Mouse (Mus musculus): ENCODE results near the gene Rbm5. TPM values are rescaled to one million over a fixed set of nuclear protein-coding genes. Genes with fewer than 3 reads are reported as not detected.

Rbm5 gene
- polyA plus RNA-seq, 1 experiment: 197 TPM

DNA sequence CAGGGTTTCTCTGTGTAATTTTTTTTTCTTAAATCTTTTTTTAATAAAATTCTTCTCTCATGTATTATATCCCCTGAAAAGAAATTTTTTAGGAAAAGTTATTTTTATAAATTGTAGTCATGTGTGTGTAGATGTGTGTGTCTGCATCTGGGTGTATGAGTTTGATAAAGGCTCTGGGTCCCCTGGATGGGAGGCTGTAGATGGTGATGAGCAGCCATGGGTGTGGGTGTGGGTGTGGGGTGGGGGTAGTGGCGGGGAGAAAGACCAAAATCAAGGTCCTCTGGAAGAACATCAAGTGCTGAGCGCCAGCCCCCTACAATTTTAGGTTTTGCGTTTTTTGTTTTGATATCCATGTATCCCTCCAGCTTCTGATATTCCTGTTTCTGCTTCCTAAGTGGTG lies 22.7 kb downstream of the Rbm5 start:
- H3K4me3 ChIP-seq (ENCODE audit: control insufficient read depth, insufficient read depth, low read length): no peak overlapping the region
- no peak for DNase-seq
- 100% methylated on average over 3 of the region's 3 CpGs for WGBS
- H3K27ac ChIP-seq (ENCODE audit: control insufficient read depth, insufficient read depth, low read length): no peak overlapping the region
- no peaks in the 10 kb centered on the region for H3K27me3 ChIP-seq (ENCODE audit: control insufficient read depth, insufficient read depth, low read length)
- no peaks in the 10 kb centered on the region for H3K4me1 ChIP-seq (replicated peaks; ENCODE audit: control insufficient read depth, insufficient read depth, low read length)
- peaks cover 99% of the 10 kb centered on the region for H3K36me3 ChIP-seq (ENCODE audit: control insufficient read depth, insufficient read depth, low read length)
- TF ChIP-seq CTCF (IDR thresholded peaks at IDR 0.05; ENCODE audit: borderline replicate concordance, control insufficient read depth, extremely low read depth, insufficient read depth, low read length, poor library complexity): no peak
- no peak for TF ChIP-seq POLR2A (IDR thresholded peaks at IDR 0.05; ENCODE audit: control insufficient read depth, extremely low read depth, insufficient read depth, low read length, poor library complexity)

DNA sequence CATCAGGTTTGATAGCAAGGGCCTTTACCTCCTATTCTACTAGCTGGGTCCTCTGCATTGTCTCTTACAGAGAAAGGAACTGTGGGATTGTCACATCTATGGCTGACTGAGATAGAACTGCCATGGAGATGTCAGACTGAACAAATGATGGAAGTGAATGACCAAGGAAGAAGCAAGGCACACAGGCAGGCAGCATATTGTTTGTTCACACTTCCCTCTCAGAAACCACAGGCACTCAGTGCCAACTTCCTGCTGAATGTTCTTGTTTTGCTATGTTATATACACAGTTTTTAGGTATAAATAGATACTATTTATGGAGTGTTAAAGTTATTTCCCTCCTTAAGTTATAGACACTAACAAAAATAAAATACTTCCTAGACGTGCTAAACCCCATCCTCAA lies 23.5 kb downstream of the Rbm5 start:
- H3K4me1 ChIP-seq (replicated peaks; ENCODE audit: control insufficient read depth, insufficient read depth, low read length): no peaks in the 10 kb centered on the region
- H3K27me3 ChIP-seq (ENCODE audit: control insufficient read depth, insufficient read depth, low read length): no peaks in the 10 kb centered on the region
- DNase-seq: no peak
- H3K27ac ChIP-seq (ENCODE audit: control insufficient read depth, insufficient read depth, low read length): no peak overlapping the region
- WGBS: 69% methylated on average over 1 of the region's 1 CpGs
- H3K4me3 ChIP-seq (ENCODE audit: control insufficient read depth, insufficient read depth, low read length): no peak overlapping the region
- H3K36me3 ChIP-seq (ENCODE audit: control insufficient read depth, insufficient read depth, low read length): peaks cover 99% of the 10 kb centered on the region
- TF ChIP-seq POLR2A (IDR thresholded peaks at IDR 0.05; ENCODE audit: control insufficient read depth, extremely low read depth, insufficient read depth, low read length, poor library complexity): no peak
- TF ChIP-seq CTCF (IDR thresholded peaks at IDR 0.05; ENCODE audit: borderline replicate concordance, control insufficient read depth, extremely low read depth, insufficient read depth, low read length, poor library complexity): no peak

DNA sequence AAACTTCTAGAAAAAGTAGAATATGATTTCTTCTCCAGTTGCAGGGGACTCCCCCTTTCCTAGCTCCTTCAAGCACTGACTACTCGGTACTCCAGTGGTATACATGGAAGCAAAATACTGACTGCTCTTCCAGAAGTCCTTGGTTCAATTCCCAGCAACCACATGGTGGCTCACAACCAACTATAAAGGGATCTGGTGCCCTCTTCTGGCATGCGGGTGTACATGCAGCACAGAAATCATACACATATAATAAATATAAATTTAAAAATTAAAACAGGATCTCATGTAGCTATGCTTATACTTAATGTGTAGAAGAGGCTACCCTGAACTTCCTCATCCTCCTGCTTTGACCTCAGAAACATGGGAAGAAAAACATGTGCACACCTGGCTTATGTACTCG lies 24.1 kb downstream of the Rbm5 start:
- H3K4me3 ChIP-seq (ENCODE audit: control insufficient read depth, insufficient read depth, low read length): no peak overlapping the region
- DNase-seq: no peak

DNA sequence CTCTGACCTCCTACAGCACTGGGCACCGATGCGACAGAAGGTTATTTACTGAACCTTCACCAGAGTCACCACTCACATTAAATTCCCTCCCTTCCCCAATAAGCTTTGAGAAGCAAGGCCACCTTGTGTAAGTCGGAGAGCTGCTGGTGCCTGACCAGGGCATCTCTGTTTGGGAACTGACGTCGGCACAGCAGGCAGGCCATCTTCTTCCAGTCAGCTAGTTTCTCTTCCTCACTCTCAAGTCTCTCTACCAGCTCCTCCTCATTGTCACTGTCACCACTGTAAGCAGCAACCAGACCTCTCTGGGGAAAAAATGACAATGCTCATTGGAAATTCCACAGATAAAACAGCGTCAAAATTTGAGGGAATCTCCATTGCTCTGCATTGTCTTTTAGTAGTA lies 26.7 kb downstream of the Rbm5 start:
- 94% methylated on average over 6 of the region's 6 CpGs for WGBS
- H3K36me3 ChIP-seq (ENCODE audit: control insufficient read depth, insufficient read depth, low read length): peaks cover 98% of the 10 kb centered on the region
- no peak overlapping the region for H3K27ac ChIP-seq (ENCODE audit: control insufficient read depth, insufficient read depth, low read length)
- TF ChIP-seq CTCF (IDR thresholded peaks at IDR 0.05; ENCODE audit: borderline replicate concordance, control insufficient read depth, extremely low read depth, insufficient read depth, low read length, poor library complexity) (no peak), POLR2A (IDR thresholded peaks at IDR 0.05; ENCODE audit: control insufficient read depth, extremely low read depth, insufficient read depth, low read length, poor library complexity) (no peak)
- H3K4me3 ChIP-seq (ENCODE audit: control insufficient read depth, insufficient read depth, low read length): no peak overlapping the region
- no peak for DNase-seq
- H3K4me1 ChIP-seq (replicated peaks; ENCODE audit: control insufficient read depth, insufficient read depth, low read length): no peaks in the 10 kb centered on the region
- H3K27me3 ChIP-seq (ENCODE audit: control insufficient read depth, insufficient read depth, low read length): no peaks in the 10 kb centered on the region

More for the DNA sequence above, 24.1 kb downstream of the Rbm5 start:
- 94% methylated on average over 3 of the region's 3 CpGs for WGBS
- Histone ChIP-seq H3K4me1 (replicated peaks; ENCODE audit: control insufficient read depth, insufficient read depth, low read length) (no peaks in the 10 kb centered on the region), H3K36me3 (ENCODE audit: control insufficient read depth, insufficient read depth, low read length) (peaks cover 99% of the 10 kb centered on the region), H3K27ac (ENCODE audit: control insufficient read depth, insufficient read depth, low read length) (no peak overlapping the region), H3K27me3 (ENCODE audit: control insufficient read depth, insufficient read depth, low read length) (no peaks in the 10 kb centered on the region)
- TF ChIP-seq POLR2A (IDR thresholded peaks at IDR 0.05; ENCODE audit: control insufficient read depth, extremely low read depth, insufficient read depth, low read length, poor library complexity) (no peak), CTCF (IDR thresholded peaks at IDR 0.05; ENCODE audit: borderline replicate concordance, control insufficient read depth, extremely low read depth, insufficient read depth, low read length, poor library complexity) (no peak)

DNA sequence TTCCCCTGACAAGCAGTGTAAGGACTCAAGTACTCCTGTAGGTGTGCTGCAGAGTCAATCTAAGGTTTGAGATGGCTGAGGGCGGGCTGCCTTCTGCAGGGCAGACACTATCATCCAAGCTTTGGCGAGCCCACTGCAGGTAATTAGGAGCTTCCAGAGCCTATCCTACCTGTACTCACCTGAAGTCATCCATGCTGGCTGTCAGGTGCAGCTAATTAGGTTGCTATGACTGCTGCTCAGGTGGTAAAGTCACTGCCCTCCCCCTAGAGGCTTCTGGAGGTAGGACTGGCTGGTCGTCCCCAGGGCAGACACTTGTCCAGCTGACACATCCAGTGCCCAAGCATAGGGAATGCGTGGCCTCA lies 32.0 kb downstream of the Rbm5 start:
- no peak for TF ChIP-seq POLR2A (IDR thresholded peaks at IDR 0.05; ENCODE audit: control insufficient read depth, extremely low read depth, insufficient read depth, low read length, poor library complexity)
- peak; percentile 81; the same call in 1 of the 2 replicates for TF ChIP-seq CTCF (IDR thresholded peaks at IDR 0.05; ENCODE audit: borderline replicate concordance, control insufficient read depth, extremely low read depth, insufficient read depth, low read length, poor library complexity)
- no peak overlapping the region for H3K27ac ChIP-seq (ENCODE audit: control insufficient read depth, insufficient read depth, low read length)
- H3K4me1 ChIP-seq (replicated peaks; ENCODE audit: control insufficient read depth, insufficient read depth, low read length): peaks cover 28% of the 10 kb centered on the region
- H3K36me3 ChIP-seq (ENCODE audit: control insufficient read depth, insufficient read depth, low read length): peaks cover 46% of the 10 kb centered on the region
- 91% methylated on average over 4 of the region's 4 CpGs for whole genome bisulfite sequencing
- no peaks in the 10 kb centered on the region for H3K27me3 ChIP-seq (ENCODE audit: control insufficient read depth, insufficient read depth, low read length)
- H3K4me3 ChIP-seq (ENCODE audit: control insufficient read depth, insufficient read depth, low read length): no peak overlapping the region
- peak; percentile 52 for DNase-seq

DNA sequence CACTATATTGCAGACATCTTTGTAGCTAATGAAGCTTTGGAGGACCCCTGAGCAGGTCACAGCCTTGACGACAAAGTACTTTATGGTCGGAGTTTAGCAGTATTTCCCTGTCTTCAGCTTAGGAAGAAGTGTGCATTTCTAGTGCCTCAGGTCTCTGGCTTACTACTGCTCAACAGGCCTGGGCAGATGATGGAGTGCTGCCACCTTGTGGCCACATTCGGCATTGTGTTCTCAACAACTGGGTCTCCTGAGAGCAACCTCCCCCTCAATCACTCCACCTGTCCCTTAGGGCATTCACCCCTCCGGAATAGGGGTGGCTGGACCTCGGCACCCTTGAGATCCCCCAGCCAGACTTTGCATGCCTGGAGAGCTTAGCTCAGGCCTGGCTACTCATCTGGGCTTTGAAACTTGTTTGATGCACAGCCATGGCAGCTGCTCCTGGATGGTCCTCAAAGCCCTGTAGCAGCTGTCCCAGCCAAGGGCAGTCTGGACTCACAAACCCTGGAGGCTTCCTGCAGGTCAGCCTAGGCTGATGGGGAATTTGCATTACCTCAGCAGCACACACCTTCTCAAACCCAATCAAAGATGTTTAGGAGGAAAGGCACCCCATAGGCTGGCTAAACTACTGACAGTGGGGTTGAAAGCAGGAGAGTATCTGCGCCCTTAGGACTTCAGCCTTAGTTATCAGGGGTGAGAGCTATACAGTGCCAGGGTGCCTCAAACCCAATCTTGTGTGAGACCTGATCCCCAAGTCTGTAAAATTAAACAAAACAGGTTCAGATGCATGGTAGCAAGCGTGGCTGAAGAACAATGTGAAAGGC lies 32.6 kb downstream of the Rbm5 start:
- no peak overlapping the region for H3K27ac ChIP-seq (ENCODE audit: control insufficient read depth, insufficient read depth, low read length)

More for the DNA sequence above, 32.6 kb downstream of the Rbm5 start:
- Histone ChIP-seq H3K36me3 (ENCODE audit: control insufficient read depth, insufficient read depth, low read length) (peaks cover 40% of the 10 kb centered on the region), H3K4me3 (ENCODE audit: control insufficient read depth, insufficient read depth, low read length) (no peak overlapping the region), H3K27me3 (ENCODE audit: control insufficient read depth, insufficient read depth, low read length) (no peaks in the 10 kb centered on the region), H3K4me1 (replicated peaks; ENCODE audit: control insufficient read depth, insufficient read depth, low read length) (peaks cover 28% of the 10 kb centered on the region)
- no peak for TF ChIP-seq POLR2A (IDR thresholded peaks at IDR 0.05; ENCODE audit: control insufficient read depth, extremely low read depth, insufficient read depth, low read length, poor library complexity)
- peak; percentile 74; the same call in 1 of the 2 replicates for TF ChIP-seq CTCF (IDR thresholded peaks at IDR 0.05; ENCODE audit: borderline replicate concordance, control insufficient read depth, extremely low read depth, insufficient read depth, low read length, poor library complexity)
- peak; percentile 89 for DNase-seq
- whole genome bisulfite sequencing: 26% methylated on average over 7 of the region's 7 CpGs
